Mouse (Mus musculus): ENCODE measurements at regions not wholly inside any gene's neighbourhood (a gene's known extent, or its start where the extent isn't known, plus 50 kb on each side); places are given as distances from the start of the nearest gene placed in this dataset.

GRCm38 (mm10) chr2:79547284-79547683 is 87.9 kb upstream of the Itprid2 start:
- no peak for DNase-seq (ENCODE audit: low spot score in 2 of 2)

- DNase-seq (ENCODE audit: low spot score in 2 of 2): no peak
These were observed 87.0 kb upstream of the Itprid2 start for GRCm38 (mm10) chr2:79548039-79548600.

GRCm38 (mm10) chr2:79549781-79550180 is 85.4 kb upstream of the Itprid2 start:
- no peak for DNase-seq (ENCODE audit: low spot score in 2 of 2)

GRCm38 (mm10) chr2:79550432-79550831 is 84.7 kb upstream of the Itprid2 start:
- no peak for DNase-seq (ENCODE audit: low spot score in 2 of 2)

- no peak for DNase-seq (ENCODE audit: low spot score in 2 of 2)
These were observed 82.7 kb upstream of the Itprid2 start for GRCm38 (mm10) chr2:79552481-79552880.

GRCm38 (mm10) chr2:79555395-79555794 is 79.8 kb upstream of the Itprid2 start:
- no peak for DNase-seq (ENCODE audit: low spot score in 2 of 2)

- DNase-seq (ENCODE audit: low spot score in 2 of 2): no peak
These were observed 77.8 kb upstream of the Itprid2 start for GRCm38 (mm10) chr2:79557361-79557760.

- no peak for DNase-seq (ENCODE audit: low spot score in 2 of 2)
These were observed 68.7 kb upstream of the Itprid2 start for GRCm38 (mm10) chr2:79566280-79566933.

GRCm38 (mm10) chr2:79567413-79567934 is 67.7 kb upstream of the Itprid2 start:
- no peak for DNase-seq (ENCODE audit: low spot score in 2 of 2)

GRCm38 (mm10) chr2:79569663-79570062 is 65.5 kb upstream of the Itprid2 start:
- DNase-seq (ENCODE audit: low spot score in 2 of 2): no peak

- DNase-seq (ENCODE audit: low spot score in 2 of 2): no peak
These were observed 63.2 kb upstream of the Itprid2 start for GRCm38 (mm10) chr2:79571910-79572309.

GRCm38 (mm10) chr2:79575074-79575473 is 60.1 kb upstream of the Itprid2 start:
- DNase-seq (ENCODE audit: low spot score in 2 of 2): no peak

- no peak for DNase-seq (ENCODE audit: low spot score in 2 of 2)
These were observed 50.0 kb upstream of the Itprid2 start for GRCm38 (mm10) chr2:79585022-79585774.
